8 mouse cellular contexts compared by ENCODE assay signal in genomic region chr2:165563298-165564058, GRCm38 (mm10). TPM values are rescaled to one million over a fixed set of nuclear protein-coding genes. Genes with fewer than 3 reads are reported as not detected.
DNase-seq lines count a peak whose midpoint lies in the region; ATAC-seq and TF ChIP-seq lines count a peak whose summit lies in the region.

No protein-coding gene starts in this region.

- 3% methylated on average over 52 of the region's 52 CpGs for WGBS in heart, embryonic 13.5 days
- 4% methylated on average over 40 of the region's 52 CpGs for WGBS in heart, postnatal 0 days

- H3K27ac ChIP-seq in heart, embryonic 13.5 days (replicated peaks), result no peak overlapping the region
- no peak overlapping the region for H3K27ac ChIP-seq in heart, postnatal 0 days (ENCODE audit: low read depth)

- TF ChIP-seq CTCF in heart, postnatal 0 days (IDR thresholded peaks at IDR 0.05; ENCODE audit: low read depth), result no peak

- peak overlapping the region; percentile 46 for H3K4me3 ChIP-seq in heart, embryonic 13.5 days
- H3K4me3 ChIP-seq in heart, postnatal 0 days (ENCODE audit: low read depth, low read length), result peak overlapping the region; percentile 36

- H3K4me2 ChIP-seq in heart, embryonic 13.5 days, result peak overlapping the region; percentile 69
- peak overlapping the region; percentile 61 for H3K4me2 ChIP-seq in heart, postnatal 0 days (ENCODE audit: low read depth, low read length)

- H3K36me3 ChIP-seq in heart, embryonic 13.5 days, result no peaks in the 10 kb centered on the region
- no peaks in the 10 kb centered on the region for H3K36me3 ChIP-seq in heart, postnatal 0 days (replicated peaks; ENCODE audit: control insufficient read depth, insufficient read depth, low read length)

- DNase-seq in heart, adult 11 months, result no peak
- peak; percentile 69 for DNase-seq in cerebellum, adult 9-11 months
- no peak for DNase-seq in heart, postnatal 0 days (ENCODE audit: low spot score)
- DNase-seq in kidney, postnatal 4 days, result peak; percentile 57 to 68
- DNase-seq in mesoderm, embryonic 11.5 days (ENCODE audit: low read depth, low spot score), result peak; percentile 78
- DNase-seq in thymus, postnatal 10 days (ENCODE audit: low spot score in 2 of 2), result peak; percentile 16 to 30
- no peak for DNase-seq in MN1 (ENCODE audit: low spot score)

- H3K9me3 ChIP-seq in heart, embryonic 13.5 days, result no peaks in the 10 kb centered on the region
- no peaks in the 10 kb centered on the region for H3K9me3 ChIP-seq in heart, postnatal 0 days (replicated peaks; ENCODE audit: control insufficient read depth, low read length)

- no peak for TF ChIP-seq EP300 in heart, postnatal 0 days (IDR thresholded peaks at IDR 0.05; ENCODE audit: low read depth)

- ATAC-seq in heart, embryonic 13.5 days (ENCODE audit: extremely low read depth, insufficient number of reproducible peaks, low FRiP score, low TSS enrichment), result no peak
- ATAC-seq in heart, postnatal 0 days (ENCODE audit: insufficient read depth, low read depth), result no peak

- peaks cover 15% of the 10 kb centered on the region for H3K4me1 ChIP-seq in heart, embryonic 13.5 days
- H3K4me1 ChIP-seq in heart, postnatal 0 days (ENCODE audit: control insufficient read depth, insufficient read depth), result no peaks in the 10 kb centered on the region; the same call in 1 of the 2 replicates

- peak overlapping the region; percentile 37; the same call in 1 of the 2 replicates for H3K9ac ChIP-seq in heart, embryonic 13.5 days
- no peak overlapping the region for H3K9ac ChIP-seq in heart, postnatal 0 days (replicated peaks; ENCODE audit: low read depth, low read length)

- peaks cover 78% of the 10 kb centered on the region for H3K27me3 ChIP-seq in heart, embryonic 13.5 days (replicated peaks)
- H3K27me3 ChIP-seq in heart, postnatal 0 days (ENCODE audit: control insufficient read depth, insufficient read depth, low read length), result peaks cover 43% of the 10 kb centered on the region

RNA-seq across cellular contexts. Expression of gene Eya2, which starts 31.4 kb away (rescaled TPM):
- polyA plus RNA-seq in heart, embryonic 13.5 days (2015; fragmentation: Nextera tagmentation; extraction: Ambion mirVana), result 0.19 and 0.20 TPM in 2 replicates
- 0.95 and 3.2 TPM in 2 replicates for total RNA-seq in heart, postnatal 0 days (2014; rRNA removed; ENCODE audit: low replicate concordance)
- 0.96 and 1.1 TPM in 2 replicates for polyA plus RNA-seq in heart, postnatal 0 days (2015; fragmentation: Nextera tagmentation; extraction: Ambion mirVana)

RNA-seq across cellular contexts. Expression of gene Slc2a10, which starts 59.9 kb away (rescaled TPM):
- 5.5 and 5.6 TPM in 2 replicates for polyA plus RNA-seq in heart, embryonic 13.5 days (2015; fragmentation: Nextera tagmentation; extraction: Ambion mirVana)
- 3.5 and 4.3 TPM in 2 replicates for total RNA-seq in heart, postnatal 0 days (2014; rRNA removed; ENCODE audit: low replicate concordance)
- 2.6 and 3.6 TPM in 2 replicates for polyA plus RNA-seq in heart, postnatal 0 days (2015; fragmentation: Nextera tagmentation; extraction: Ambion mirVana)

Comparison
In these comparisons a context has a peak if more than half of its experiments do, and no peak if none do; other contexts are left out.
1. DNase-seq: peak in cerebellum, adult 9-11 months (single experiment), kidney, postnatal 4 days (2 of 2), mesoderm, embryonic 11.5 days (single experiment) and thymus, postnatal 10 days (2 of 2); none in heart, adult 11 months (single experiment), heart, postnatal 0 days (single experiment) and MN1 (single experiment).